Mouse (Mus musculus): Measurements from ENCODE around the gene Asb1. TPM values are rescaled to one million over a fixed set of nuclear protein-coding genes. Genes with fewer than 3 reads are reported as not detected.

The Asb1 gene
- polyA plus RNA-seq, 1 experiment from 2014 or later, result 10.2 TPM

DNA sequence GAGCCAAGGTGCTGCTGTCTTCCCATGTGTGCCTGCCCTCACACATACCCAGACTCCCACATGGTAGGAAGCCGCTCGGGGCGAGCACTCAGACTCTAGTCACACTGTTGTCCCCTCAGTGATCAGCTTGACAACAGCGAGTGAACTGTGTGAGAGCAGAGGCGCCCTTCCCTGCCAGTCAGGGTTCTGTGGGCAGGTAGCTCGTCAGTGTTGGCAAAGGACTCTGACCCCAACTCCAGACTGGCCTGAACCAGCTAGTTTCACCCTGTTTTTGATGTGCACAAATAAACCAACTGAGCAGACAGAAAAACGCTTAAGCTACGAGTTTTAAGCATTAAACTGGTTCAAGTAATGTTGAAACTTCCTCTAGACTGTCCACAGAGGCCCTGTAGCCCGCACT is 10.2 kb upstream of the Asb1 start:
- Histone ChIP-seq H3K4me2 (no peak overlapping the region), H3K4me3 (replicated peaks) (no peak overlapping the region), H3K27me3 (no peaks in the 10 kb centered on the region), H3K9me3 (replicated peaks) (no peaks in the 10 kb centered on the region), H3K27ac (replicated peaks) (peak overlapping the region; percentile 35; the same call in 1 of the 2 replicates), H3K36me3 (replicated peaks) (peaks cover 14% of the 10 kb centered on the region; the same call in 1 of the 2 replicates), H3K9ac (no peak overlapping the region), H3K4me1 (replicated peaks) (peaks cover 41% of the 10 kb centered on the region)
- no peak for ATAC-seq (ENCODE audit: insufficient read depth)
- WGBS (ENCODE audit: insufficient replicate concordance), result 68% methylated on average over 9 of the region's 9 CpGs

GRCm38 (mm10) chr1:91532243-91532642 is 8.1 kb upstream of the Asb1 start:
- H3K4me3 ChIP-seq (replicated peaks), result no peak overlapping the region
- no peaks in the 10 kb centered on the region for H3K27me3 ChIP-seq
- no peaks in the 10 kb centered on the region for H3K9me3 ChIP-seq (replicated peaks)
- peaks cover 8% of the 10 kb centered on the region; the same call in 1 of the 2 replicates for H3K36me3 ChIP-seq (replicated peaks)
- peak overlapping the region; percentile 87 for H3K27ac ChIP-seq (replicated peaks)
- no peak overlapping the region for H3K4me2 ChIP-seq
- 88% methylated on average over 4 of the region's 4 CpGs for WGBS (ENCODE audit: insufficient replicate concordance)
- peaks cover 62% of the 10 kb centered on the region for H3K4me1 ChIP-seq (replicated peaks)
- ATAC-seq (ENCODE audit: insufficient read depth), result no peak
- 0 out of 2 replicates have a peak overlapping the region, but pooled peaks have one; percentile 51 for H3K9ac ChIP-seq

GRCm38 (mm10) chr1:91532892-91533291 is 7.5 kb upstream of the Asb1 start:
- ATAC-seq (ENCODE audit: insufficient read depth), result peak; percentile 63
- WGBS (ENCODE audit: insufficient replicate concordance), result 73% methylated on average over 5 of the region's 5 CpGs
- 0 out of 2 replicates have a peak, but pooled peaks cover 2% of the 10 kb centered on the region for H3K36me3 ChIP-seq (replicated peaks)
- H3K4me2 ChIP-seq, result peak overlapping the region; percentile 64
- peaks cover 65% of the 10 kb centered on the region for H3K4me1 ChIP-seq (replicated peaks)
- H3K27ac ChIP-seq (replicated peaks), result peak overlapping the region; percentile 87
- H3K27me3 ChIP-seq, result no peaks in the 10 kb centered on the region
- H3K4me3 ChIP-seq (replicated peaks), result peak overlapping the region; percentile 36; the same call in 1 of the 2 replicates
- no peaks in the 10 kb centered on the region for H3K9me3 ChIP-seq (replicated peaks)
- peak overlapping the region; percentile 51; the same call in 1 of the 2 replicates for H3K9ac ChIP-seq

- peak overlapping the region; percentile 36 for H3K4me3 ChIP-seq (replicated peaks)
- H3K9ac ChIP-seq, result peak overlapping the region; percentile 51
- H3K4me2 ChIP-seq, result peak overlapping the region; percentile 64
These were observed 6.9 kb upstream of the Asb1 start for GRCm38 (mm10) chr1:91533483-91533882.

DNA sequence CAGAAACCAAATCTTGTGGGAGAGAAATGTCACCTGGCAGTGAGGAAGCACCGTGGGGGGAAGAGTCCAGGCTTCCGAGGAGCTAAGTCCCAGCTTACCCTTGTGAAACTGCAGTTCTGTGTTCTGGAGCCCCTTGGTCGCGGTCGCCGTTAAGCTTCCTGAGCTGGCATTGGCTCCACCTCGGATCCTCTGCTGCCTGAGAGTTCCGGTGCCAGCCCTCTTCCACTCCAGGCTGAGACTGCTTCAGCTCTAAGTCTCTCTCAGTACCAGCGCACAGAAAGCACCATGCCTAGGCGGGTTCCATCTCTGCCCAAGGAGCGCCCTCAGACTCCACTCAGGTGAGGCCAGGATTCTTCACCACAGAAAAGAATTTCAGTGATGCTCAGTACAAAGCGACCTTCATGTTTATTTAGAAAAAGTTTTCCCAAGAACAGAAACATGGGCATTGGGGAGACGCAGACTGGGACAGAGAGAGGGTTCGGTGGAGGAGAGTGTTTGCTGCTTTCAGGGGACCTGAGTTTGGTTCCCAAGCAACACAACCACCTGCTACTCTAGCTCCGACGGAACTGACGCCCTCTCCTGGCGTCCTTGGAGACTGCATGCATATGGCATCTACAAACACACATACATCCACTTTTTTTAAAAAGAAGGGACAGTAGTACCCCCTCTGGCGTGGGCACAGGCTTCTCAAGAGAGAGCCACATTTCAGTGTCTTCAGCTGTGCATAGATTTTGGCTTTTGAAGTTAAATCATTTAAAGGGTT is 6.2 kb upstream of the Asb1 start:
- peak overlapping the region; percentile 36 for H3K4me3 ChIP-seq (replicated peaks)
- peak overlapping the region; percentile 51 for H3K9ac ChIP-seq
- H3K9me3 ChIP-seq (replicated peaks), result no peaks in the 10 kb centered on the region
- peak; percentile 14; the same call in 1 of the 2 replicates for ATAC-seq (ENCODE audit: insufficient read depth)
- H3K4me2 ChIP-seq, result peak overlapping the region; percentile 64
- no peaks in the 10 kb centered on the region for H3K36me3 ChIP-seq (replicated peaks)
- H3K4me1 ChIP-seq (replicated peaks), result peaks cover 73% of the 10 kb centered on the region
- WGBS (ENCODE audit: insufficient replicate concordance), result 63% methylated on average over 19 of the region's 19 CpGs
- no peaks in the 10 kb centered on the region for H3K27me3 ChIP-seq
- H3K27ac ChIP-seq (replicated peaks), result peak overlapping the region; percentile 87

More at GRCm38 (mm10) chr1:91533483-91533882, 6.9 kb upstream of the Asb1 start:
- ATAC-seq (ENCODE audit: insufficient read depth), result peak; percentile 96
- Histone ChIP-seq H3K27ac (replicated peaks) (peak overlapping the region; percentile 87), H3K36me3 (replicated peaks) (no peaks in the 10 kb centered on the region), H3K4me1 (replicated peaks) (peaks cover 66% of the 10 kb centered on the region), H3K9me3 (replicated peaks) (no peaks in the 10 kb centered on the region), H3K27me3 (no peaks in the 10 kb centered on the region)
- 35% methylated on average over 2 of the region's 2 CpGs for WGBS (ENCODE audit: insufficient replicate concordance)

DNA sequence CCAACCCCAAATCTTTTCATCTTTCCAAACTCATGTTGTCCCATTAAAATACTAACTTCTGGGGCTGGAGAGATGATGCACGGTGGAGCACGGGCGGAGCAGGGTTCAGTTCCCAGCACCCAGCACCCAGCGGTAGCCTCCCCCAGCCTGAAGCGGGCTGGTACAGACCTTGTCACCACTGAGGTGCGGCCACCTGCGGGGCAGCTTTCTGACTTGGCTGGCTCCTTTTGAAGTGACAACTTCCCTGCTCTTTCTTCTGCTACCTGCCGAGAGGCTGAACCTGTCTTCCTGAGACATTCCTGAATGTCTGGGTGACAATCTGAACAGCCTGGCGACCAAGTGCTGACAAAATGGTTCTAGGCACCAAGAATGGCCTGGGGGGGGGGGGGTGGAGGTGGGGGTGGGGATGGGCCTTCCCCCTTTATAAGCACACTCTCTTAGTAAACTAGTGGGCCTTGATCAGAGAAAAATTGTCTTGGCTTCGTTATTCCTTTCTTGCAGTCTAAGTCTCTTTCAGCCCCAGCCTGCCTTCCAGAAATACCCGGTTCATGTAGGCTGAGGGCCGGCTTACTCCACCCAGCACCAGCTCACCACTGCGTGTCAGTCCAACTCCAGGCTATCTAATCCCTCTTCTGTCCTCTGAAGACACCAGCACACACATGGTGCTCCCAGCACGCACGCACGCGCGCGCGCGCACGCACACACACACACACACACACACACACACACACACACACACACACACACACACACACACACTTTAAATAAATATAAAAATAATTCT is 2.4 kb upstream of the Asb1 start:
- Histone ChIP-seq H3K4me2 (peak overlapping the region; percentile 98), H3K4me1 (replicated peaks) (peaks cover 83% of the 10 kb centered on the region), H3K27ac (replicated peaks) (peak overlapping the region; percentile 97), H3K36me3 (replicated peaks) (no peaks in the 10 kb centered on the region), H3K9me3 (replicated peaks) (no peaks in the 10 kb centered on the region), H3K27me3 (no peaks in the 10 kb centered on the region), H3K9ac (no peak overlapping the region), H3K4me3 (replicated peaks) (peak overlapping the region; percentile 76)
- ATAC-seq (ENCODE audit: insufficient read depth), result no peak
- 45% methylated on average over 22 of the region's 22 CpGs for WGBS (ENCODE audit: insufficient replicate concordance)

DNA sequence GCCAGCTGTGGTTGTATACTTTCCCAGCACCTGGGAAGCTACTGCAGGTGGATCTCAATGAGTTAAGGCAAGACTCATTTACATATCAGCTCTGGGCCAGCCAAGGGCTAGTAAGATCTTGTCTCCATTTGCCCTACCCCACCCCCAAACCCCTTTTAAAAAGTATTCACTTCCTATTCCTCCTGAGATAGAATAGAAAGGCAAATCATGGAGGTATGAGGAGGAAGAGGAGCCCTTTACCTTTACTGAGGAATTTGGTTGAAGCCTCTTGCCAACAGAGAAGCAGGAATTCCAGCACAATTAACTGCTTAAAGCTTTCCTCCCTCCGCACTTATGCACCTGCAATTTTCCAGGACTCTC is 1.8 kb upstream of the Asb1 start:
- H3K4me1 ChIP-seq (replicated peaks), result peaks cover 83% of the 10 kb centered on the region
- H3K4me2 ChIP-seq, result peak overlapping the region; percentile 98
- H3K36me3 ChIP-seq (replicated peaks), result no peaks in the 10 kb centered on the region
- no peaks in the 10 kb centered on the region for H3K27me3 ChIP-seq
- 67% methylated on average over 1 of the region's 1 CpGs for WGBS (ENCODE audit: insufficient replicate concordance)
- ATAC-seq (ENCODE audit: insufficient read depth), result no peak
- H3K9ac ChIP-seq, result peak overlapping the region; percentile 67; the same call in 1 of the 2 replicates
- H3K4me3 ChIP-seq (replicated peaks), result peak overlapping the region; percentile 76
- H3K9me3 ChIP-seq (replicated peaks), result no peaks in the 10 kb centered on the region
- peak overlapping the region; percentile 97 for H3K27ac ChIP-seq (replicated peaks)

GRCm38 (mm10) chr1:91539246-91539645 is 1.1 kb upstream of the Asb1 start:
- 9% methylated on average over 6 of the region's 6 CpGs for WGBS (ENCODE audit: insufficient replicate concordance)
- H3K9ac ChIP-seq, result peak overlapping the region; percentile 67
- H3K27ac ChIP-seq (replicated peaks), result peak overlapping the region; percentile 97
- H3K4me2 ChIP-seq, result peak overlapping the region; percentile 98
- H3K4me3 ChIP-seq (replicated peaks), result peak overlapping the region; percentile 76
- H3K27me3 ChIP-seq, result no peaks in the 10 kb centered on the region
- ATAC-seq (ENCODE audit: insufficient read depth), result 0 out of 2 replicates have a peak, but pooled peaks have one; percentile 11
- H3K36me3 ChIP-seq (replicated peaks), result peaks cover 4% of the 10 kb centered on the region; the same call in 1 of the 2 replicates
- no peaks in the 10 kb centered on the region for H3K9me3 ChIP-seq (replicated peaks)
- H3K4me1 ChIP-seq (replicated peaks), result peaks cover 81% of the 10 kb centered on the region

- H3K36me3 ChIP-seq (replicated peaks), result peaks cover 9% of the 10 kb centered on the region
- no peaks in the 10 kb centered on the region for H3K27me3 ChIP-seq
- peak overlapping the region; percentile 98 for H3K4me2 ChIP-seq
- peak overlapping the region; percentile 67 for H3K9ac ChIP-seq
- peak; percentile 53 for ATAC-seq (ENCODE audit: insufficient read depth)
- H3K4me3 ChIP-seq (replicated peaks), result peak overlapping the region; percentile 76
- H3K4me1 ChIP-seq (replicated peaks), result peaks cover 81% of the 10 kb centered on the region
- WGBS (ENCODE audit: insufficient replicate concordance), result under 1% methylated on average over 22 of the region's 22 CpGs
- H3K27ac ChIP-seq (replicated peaks), result peak overlapping the region; percentile 97
- no peaks in the 10 kb centered on the region for H3K9me3 ChIP-seq (replicated peaks)
These were observed 557 bp upstream of the Asb1 start for GRCm38 (mm10) chr1:91539704-91540270.

GRCm38 (mm10) chr1:91541042-91541592 is 773 bp downstream of the Asb1 start:
- peak overlapping the region; percentile 76 for H3K4me3 ChIP-seq (replicated peaks)
- WGBS (ENCODE audit: insufficient replicate concordance), result 15% methylated on average over 15 of the region's 15 CpGs
- H3K27ac ChIP-seq (replicated peaks), result peak overlapping the region; percentile 97
- H3K9me3 ChIP-seq (replicated peaks), result no peaks in the 10 kb centered on the region
- ATAC-seq (ENCODE audit: insufficient read depth), result no peak
- H3K36me3 ChIP-seq (replicated peaks), result peaks cover 16% of the 10 kb centered on the region
- H3K27me3 ChIP-seq, result no peaks in the 10 kb centered on the region
- peaks cover 81% of the 10 kb centered on the region for H3K4me1 ChIP-seq (replicated peaks)
- peak overlapping the region; percentile 98 for H3K4me2 ChIP-seq
- H3K9ac ChIP-seq, result peak overlapping the region; percentile 87

Data from liver, embryonic 15.5 days (tissue).